Mouse (Mus musculus): ENCODE data around the gene Gm30191.
"Not testable (repeated sequence)": the region's sequence is repeated elsewhere in the genome, so short reads cannot be mapped to it uniquely, and the experiment has no call there.

The Gm30191 gene

DNA sequence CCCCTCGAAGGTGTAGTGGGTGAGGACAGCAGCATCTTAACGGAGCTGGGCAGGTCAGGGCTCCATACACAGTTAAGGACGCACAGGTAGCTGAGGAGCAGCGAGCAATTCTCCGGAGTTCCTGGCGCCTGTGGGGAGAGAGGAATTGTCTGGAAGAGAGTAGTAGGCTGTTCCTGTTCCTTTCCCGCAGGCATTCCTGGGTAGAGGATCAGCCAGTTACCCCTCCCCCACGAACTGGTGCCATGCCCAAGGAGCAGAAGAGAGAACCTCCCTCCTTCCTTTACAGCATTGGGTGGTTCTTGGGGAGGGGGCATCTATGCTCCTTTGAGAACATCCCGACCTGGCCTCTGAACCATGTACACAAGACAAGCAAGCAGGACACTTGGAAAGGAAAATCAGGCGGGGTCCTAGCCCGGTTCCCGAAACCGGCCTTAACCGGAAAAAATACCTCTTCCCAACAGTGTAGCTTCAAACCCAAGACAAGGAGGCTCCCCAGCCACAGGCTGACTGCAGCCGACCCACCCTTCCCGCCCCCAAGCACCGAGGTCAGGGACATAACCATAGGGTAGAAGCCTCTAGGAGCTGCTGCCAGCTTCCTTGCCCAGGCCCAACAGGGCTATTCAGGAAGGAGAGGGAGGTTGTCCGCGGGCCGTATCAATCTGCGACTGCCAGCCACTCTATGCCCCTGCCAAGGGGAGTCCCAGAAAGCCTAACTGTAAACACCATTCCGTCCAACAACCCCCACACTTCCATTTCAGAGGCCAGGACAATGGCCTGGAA is 5.6 kb downstream of the Gm30191 start:
- no peak for DNase-seq (ENCODE audit: low spot score in 2 of 2)

DNA sequence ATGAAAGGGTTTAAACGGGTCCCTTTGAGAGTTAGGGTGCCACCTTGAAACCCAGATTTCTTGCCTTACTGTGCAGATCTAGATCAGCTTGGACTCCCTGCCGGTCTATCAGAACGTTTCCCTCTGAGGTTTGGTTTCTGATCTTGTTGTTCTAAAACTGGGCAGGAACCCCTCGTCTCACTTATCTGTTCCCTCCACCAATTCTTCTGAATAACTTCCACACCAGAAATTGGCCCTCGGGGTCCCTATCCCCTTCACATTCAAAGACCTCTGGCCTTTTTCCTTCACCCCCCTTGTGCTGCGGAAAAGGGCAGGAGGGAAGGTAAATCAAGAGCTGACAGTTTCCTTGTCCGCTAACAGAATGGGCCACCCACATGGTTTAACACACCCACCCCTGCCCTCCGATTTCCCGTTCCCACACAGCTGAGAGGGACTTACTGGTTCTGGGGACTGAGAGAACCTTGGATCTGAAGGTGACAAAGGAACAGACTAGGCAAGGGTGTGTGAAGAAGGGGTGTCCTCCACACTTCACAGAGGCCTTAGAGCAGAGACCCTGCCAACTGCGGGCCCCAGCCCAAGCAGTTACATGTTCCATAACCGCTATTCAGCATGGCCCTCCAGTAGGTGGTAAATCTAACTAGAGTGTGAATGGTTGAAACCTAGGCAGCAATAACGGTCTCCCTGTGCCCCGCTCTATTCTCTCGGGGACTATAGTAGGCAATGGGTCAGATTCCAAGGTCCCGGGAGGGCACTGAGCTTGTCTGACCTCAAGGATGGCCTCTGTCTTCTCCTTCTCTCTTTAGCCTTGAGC is 6.4 kb downstream of the Gm30191 start:
- no peak for DNase-seq (ENCODE audit: low spot score in 2 of 2)

DNA sequence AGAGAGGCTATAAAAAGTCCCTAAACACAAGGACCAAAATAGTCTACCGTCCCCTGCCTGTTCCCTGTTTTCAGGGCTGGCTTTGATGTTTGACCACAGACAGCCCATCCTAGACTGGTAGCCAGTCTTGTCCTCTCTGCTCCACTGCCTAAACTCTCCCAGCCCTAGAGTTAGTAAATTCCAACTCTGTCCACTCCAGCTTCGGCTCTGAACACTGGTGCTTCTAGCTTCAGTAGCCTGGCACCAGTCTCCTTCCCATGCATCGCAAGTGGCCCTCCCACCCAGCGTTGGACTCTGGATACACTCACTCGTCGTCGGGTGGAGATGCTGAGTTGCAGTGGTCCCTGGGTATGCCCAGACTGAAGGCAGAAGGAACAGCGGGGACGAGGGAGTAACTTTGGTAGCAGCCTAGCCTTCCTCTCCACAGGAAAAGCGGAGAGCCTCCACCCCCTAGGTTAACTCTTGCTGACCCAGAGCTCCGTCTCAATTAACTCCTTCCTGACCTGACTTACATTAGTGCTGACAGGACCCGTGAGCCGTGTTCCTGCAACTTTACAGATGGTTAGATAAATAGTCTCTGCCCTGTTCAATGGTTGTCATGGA is 7.1 kb downstream of the Gm30191 start, which contains the start of gene Grrp1:
Gene Grrp1 (minus strand): TSS at position 385 of the 603 bp plus-strand sequence.
- no peak for DNase-seq (ENCODE audit: low spot score in 2 of 2)

DNA sequence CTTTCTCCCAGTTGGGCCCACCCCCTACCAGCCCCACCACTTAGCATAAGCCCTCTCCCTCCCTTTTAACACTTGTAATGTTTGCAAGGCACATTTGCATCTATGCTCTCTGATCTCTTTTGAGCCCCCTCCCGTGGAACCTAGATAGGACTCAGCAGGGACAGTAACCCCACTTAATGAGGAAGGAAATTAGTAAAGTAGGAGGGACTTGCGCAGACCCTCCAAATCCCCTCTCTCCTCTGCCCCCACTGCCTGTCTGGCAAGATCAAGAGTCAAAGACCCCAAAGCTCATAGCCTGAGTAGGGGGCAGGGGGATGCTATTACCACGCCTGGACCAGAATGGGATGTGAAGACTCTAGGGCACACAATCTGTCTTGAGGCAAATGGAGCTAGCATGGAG is 8.1 kb downstream of the Gm30191 start:
- no peak for DNase-seq (ENCODE audit: low spot score in 2 of 2)

DNA sequence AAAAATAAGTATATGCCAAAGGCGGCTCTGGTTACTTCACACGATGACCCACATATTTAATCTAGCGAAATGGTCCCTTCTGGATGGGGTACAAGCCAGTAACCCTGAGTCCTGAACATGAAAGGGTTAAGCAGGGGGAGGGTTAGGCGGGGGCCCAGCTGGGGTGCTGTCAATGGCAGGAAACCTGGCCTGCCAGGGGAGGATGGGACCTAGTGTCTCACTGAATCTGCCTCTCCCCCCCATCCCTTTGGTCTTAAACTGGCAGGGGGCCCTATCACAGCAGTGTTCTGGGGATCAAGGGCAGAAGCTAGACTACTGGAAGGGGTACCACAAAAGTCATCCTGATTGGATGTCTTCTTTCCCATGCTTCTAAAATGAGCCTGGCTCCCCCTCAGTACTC is 9.1 kb downstream of the Gm30191 start:
- DNase-seq (ENCODE audit: low spot score in 2 of 2): peak; percentile 52 to 59

DNA sequence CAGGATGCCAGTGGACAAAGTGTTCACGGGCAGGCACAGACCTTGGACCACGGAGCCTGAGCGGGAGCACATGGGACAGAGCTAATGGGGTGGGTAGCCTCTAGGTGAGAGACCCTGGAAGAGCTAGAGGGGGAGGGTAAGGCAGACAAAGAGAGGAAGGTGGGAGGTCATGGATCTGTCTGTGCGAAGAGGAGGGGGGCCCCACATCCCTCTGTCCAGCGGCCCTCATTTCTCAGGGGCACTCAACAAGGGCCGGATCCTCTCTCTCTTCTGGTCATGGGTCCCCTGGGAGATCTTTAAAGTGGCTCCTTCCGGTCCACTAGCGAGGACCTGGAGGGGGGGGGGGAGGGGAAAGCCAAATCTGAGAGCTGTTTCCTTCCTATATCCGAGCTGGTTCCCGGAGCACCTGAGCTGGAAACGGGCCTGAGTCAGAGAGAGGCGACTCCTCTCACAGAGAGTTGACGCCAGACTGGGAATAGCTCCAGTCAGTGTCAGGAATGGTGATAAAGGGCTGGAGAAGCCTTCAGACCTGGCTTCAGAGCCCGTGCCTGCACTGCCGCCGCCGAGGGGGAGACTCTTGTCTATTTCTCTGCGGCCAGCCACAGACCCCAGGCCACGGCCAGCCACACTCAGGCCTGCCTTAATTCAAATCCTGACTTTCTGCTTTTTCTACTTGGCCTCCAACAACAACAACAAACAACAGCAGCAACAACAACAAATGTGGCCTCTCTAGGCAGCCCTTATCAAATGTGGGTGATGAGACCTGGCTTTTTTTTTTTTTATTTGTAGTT is 9.9 kb downstream of the Gm30191 start:
- DNase-seq (ENCODE audit: low spot score in 2 of 2): no peak

DNA sequence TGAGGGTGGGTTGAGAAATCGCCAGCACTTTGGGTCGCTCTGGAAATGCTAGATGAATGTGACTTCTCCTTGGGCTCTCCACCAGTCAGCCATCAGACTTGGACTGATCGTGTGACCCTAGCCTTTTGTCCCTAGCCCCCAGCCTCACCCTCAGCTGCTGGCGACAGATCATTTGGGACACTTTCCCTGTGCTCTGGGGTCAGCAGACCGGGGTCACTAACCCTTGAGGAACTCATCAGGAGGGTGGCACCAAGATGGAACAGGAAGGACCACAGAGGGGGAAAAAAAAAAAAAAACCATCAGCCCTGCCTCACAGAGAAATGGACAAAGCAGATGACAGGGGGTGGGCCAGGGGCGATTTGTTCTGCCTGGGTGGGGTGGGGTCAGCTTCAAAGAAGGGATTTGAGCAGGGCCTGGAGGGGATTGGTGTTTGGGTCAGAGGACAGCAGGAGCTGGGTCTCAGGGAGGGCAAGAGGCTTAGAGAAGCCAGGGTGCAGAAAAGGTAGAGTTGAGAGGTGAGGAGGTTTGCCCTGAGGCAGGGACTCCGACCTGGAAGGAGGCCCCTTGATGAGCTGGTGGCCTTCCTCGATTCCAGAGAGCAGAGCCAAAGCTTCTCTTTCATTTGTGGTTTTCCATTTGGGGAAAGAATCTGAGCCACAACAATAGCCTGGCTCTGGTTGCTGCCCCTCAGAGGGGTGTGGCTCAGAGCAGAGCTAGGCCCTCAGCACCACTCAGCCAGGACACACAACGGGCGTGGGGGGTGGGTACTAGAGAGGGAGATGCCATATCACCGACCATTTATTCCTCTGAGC is 10.7 kb downstream of the Gm30191 start:
- DNase-seq (ENCODE audit: low spot score in 2 of 2): no peak

DNA sequence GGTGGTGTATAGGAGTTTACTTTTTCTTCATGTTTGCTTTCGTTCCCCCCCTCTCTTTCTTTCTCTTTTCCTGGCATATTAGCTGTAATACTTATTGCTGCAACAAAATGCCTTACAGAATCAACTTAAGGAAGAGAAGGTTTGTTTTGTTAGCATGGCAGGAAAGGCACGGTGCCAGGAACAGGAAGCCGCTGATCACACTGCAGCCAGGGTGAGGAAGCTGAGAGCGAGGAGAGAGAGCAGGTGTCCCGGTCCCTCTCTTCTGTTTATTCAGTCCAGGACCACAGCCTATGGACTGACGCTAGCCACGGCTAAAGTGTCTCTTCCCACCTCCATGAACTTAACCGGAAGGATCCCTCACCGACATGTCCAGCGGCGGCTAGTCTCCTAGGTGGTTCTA is 11.6 kb downstream of the Gm30191 start:
- DNase-seq (ENCODE audit: low spot score in 2 of 2): no peak

DNA sequence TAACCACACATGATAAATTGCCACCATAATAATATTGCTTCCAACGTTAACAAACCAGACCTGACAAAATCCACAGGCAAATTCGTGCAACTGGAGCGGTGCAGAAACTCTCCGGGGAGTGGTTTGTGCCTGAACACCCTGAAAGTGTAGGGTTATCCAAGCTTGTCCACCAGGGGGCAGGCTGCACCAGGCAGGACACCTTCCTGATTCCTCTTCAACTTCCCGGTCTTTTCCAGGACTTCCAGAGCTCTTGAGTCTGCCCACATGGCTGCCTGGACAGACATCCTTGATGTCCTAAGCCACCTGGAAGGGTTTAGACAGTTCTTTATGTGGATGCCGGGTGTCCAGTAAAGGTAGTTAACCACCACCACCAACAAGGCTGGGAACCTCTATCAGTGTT is 16.5 kb downstream of the Gm30191 start:
- peak in 1 of 2 experiments; percentile 56 for DNase-seq (ENCODE audit: low spot score in 2 of 2)

DNA sequence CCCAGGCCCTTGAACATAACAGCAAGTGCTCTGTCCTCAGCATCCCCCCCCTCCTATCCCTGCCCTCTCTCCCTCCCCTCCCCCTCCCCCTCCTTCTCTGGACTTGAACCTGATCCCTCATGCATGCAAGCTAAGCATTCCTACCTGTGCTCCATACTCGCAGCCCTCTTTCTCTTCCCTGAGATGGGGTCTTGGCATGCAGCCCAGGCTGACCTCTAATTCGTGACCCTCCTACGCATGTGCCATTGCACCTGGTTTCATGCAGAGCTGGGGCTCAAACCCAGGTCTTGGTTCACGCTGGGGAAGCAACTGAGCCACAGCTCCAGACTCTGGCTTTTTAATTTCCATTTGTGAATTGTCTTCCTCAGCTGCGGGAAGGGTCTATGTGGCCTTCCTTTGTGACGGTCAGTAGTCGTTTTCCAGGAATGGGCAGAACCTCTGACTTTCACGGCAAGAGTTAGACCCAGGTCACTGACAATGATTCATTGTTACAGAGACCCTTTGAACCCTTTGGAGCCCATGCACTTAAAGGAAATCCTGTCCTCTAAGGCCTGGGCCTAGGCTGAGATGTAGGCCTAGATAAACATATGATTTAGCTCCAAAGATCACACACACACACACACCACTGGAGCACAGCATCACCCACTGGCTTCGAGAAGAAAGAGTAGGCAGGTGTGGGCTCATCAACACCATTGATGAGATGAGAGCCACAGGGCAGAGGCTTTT is 19.3 kb downstream of the Gm30191 start:
- no peak for DNase-seq (ENCODE audit: low spot score in 2 of 2)

DNA sequence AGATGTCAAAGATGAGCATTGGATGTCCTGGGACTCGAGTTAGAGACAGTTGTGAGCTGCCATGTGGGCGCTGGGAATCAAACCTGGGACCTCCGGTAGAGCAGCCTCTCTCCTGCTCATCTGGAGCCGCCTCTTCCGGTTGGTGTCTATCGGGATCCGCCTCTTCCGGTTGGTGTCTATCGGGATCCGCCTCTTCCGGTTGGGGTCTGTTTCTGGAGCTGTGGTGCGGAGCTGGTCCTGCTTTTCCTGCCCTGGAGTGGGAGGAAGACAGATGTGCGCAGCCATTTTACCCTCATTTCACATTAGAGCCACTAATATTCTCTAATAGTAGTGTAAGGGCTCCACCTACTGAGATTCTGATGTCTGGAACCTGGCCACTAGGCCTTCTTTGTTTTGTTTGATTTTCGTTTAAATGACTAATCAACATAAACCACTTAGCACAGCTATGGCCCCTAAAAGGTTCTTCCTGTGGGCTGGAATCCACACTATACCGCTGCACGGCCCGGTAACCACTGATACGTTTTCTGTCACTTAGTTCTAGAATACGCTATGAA is 21.4 kb downstream of the Gm30191 start:
- DNase-seq (ENCODE audit: low spot score in 2 of 2): no peak

DNA sequence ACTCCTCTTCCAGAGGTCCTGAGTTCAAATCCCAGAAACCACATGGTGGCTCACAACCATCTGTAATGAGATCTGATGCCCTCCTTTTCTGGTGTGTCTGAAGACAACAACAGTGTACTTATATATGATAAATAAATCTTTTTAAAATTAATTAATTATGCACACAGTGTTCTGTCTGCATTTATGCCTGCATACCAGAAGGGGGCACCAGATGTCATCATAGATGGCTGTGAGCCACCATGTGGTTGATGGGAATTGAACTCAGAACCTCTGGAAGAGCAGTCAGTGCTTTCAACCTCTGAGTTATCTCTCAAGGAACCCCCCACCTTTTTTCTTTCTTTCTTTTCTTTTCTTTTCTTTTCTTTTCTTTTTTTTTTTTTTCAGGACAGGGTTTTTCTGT is 22.9 kb downstream of the Gm30191 start:
- DNase-seq (ENCODE audit: low spot score in 2 of 2): not testable (repeated sequence)

DNA sequence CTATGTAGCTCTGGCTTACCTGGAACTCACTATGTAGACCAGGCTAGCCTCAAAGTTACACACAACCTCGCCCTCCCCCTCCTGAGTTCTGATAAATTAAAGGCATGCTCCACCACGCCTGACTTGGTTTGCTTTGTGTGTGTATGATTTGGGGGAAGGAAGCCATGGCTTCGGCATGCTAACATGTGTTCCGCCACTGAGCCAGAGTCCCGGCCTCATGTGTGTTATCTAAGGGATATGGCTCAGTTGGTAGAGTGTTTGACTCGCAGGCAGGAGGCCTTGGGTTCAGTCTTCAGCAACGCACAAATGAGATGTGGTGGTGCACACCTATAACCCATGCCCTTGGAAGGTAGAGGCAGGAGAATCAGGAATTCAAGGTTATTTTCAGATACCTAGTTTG is 25.2 kb downstream of the Gm30191 start:
- DNase-seq (ENCODE audit: low spot score in 2 of 2): no peak

DNA sequence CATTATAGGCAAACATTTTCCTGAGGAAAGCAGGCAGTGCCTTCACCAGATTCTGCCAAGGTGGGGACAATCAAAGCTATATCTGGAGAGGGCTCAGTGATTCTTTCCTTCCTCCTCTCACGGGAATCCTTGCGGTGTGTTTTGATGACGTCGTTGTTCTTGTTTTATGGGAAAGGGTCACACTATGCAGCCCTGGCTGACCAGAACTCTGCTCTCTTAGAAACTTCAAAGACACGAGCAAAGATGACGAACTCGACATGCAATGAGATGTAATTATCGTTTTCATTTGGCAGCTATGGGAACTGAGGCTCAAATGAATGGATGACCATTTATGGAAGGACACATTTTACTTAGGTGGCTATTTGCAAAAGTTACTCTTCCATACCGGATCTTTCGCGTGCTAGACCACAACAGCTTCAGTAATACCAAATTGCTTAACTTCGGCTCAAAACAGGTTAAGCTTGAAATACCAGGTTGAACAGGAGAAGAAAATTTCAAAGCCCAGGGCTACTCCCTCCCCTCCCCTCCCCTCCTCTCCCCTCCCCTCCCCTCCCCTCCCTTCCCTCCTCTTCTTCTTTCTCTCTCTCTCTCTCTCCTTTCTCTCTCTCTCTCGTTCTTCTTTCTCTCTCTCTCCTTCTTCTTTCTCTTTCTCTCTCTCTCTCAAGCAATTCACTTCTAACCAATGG is 26.1 kb downstream of the Gm30191 start:
- no peak for DNase-seq (ENCODE audit: low spot score in 2 of 2)

DNA sequence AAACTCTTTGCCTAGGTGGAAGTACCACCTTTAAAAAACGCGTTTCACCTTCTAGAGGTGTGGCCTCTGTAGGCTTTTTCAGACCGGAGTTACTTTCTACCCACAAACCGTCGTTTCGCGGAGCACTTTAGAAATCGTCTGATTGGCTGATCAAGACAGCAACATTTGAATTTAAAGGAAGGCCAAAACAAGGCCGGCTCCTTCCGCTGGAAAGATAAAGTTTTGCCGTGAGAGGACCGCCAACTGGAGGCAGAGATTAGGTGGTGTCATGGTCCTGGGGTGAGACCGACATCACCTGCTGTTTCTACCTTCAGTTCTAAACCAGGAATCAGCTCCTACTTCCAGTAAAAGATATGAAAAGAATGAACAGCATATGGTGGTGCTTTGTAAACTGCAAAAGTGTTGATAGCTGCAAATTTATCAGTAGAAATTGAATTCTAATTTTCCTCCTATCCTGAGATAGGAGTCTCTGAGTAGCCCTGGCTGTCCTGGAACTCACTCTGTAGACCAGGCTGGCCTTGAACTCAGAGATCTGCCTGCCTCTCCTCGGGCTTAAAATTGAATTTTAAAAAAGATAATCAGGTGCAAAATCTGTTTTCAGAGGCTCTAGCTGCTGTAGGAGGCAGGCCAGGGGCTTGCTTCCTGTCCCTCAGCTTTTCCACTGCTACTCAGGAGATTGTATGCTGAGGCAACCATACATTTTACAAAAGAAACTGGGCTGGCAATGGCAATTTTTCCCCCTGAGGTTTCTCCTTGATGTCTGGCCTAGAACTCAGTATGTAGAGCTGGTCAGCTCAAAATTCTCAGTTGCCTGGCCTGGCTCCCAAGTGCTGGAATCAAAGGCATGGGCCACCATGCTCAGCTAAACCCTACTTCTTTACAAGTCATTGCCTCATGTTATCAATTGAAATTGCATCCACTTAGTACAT is 26.9 kb downstream of the Gm30191 start:
- DNase-seq (ENCODE audit: low spot score in 2 of 2): peak; percentile 69 to 76

DNA sequence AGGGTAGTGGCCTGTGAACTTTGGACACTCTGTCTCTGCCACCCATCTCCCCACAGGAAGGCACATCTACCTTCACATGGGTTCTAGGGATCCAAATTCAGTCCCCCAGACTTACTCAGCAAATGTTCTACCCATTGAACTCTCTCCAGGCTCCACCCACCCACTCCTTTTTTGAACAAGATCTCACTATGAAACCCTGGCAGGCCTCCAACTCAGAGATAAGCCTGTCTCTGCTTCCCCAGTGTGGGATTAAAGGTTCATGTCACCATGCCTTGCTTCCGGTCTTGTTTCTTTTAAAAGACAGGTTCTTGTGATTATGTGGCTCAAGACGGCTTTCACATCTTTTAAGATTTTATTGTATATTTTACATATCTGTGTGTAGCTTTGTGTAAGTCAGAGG is 38.2 kb downstream of the Gm30191 start:
- no peak for DNase-seq (ENCODE audit: low spot score in 2 of 2)

DNA sequence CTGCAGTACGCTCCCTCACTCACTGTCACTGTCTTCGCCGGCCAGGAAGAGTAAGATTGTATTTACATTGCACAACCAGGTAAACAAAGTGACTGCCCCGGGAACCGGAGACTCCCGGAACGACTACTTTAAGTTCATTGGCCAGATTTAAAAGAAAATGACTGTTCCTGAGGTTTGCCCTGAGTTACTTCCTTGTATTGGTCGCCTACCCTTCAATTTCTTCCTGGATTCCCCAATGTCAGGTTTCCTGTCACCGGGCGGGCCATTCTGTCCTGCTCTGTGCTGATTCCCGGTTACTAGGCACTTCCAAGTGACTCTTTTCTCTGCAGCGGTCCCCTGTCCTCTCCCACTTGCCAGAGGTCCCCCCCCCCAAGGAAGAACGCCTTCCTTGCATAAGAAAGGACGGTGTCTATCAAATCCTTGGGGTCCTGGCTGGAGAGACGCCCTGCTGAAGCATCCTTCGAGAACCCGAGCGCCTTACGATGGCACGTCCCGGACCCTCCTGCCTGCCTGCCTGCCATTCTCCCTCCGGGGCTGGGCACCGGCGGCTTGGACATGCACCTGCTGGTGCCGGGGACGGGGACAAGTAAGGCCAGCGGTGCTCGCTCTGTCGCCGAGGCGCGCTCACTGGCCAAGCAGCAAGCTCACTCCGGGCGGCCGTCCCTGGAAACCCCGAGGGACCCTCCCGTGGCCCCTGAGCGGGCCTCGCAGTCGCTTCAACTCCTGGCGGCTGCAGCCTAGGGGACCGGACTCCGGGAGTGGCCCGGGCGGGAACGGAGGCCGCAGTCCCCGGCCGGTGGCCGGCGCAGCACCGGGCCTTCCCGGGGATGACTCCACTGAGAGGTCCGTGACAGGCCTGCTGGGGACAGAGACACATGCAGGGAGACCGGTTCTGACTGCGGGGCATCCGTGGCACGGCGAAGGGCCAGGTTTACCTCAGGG is 39.8 kb downstream of the Gm30191 start:
- peak in 1 of 2 experiments; percentile 42 for DNase-seq (ENCODE audit: low spot score in 2 of 2)
